Mouse (Mus musculus): Measurements from ENCODE around the gene Tkt. TPM values are rescaled to one million over a fixed set of nuclear protein-coding genes. Genes with fewer than 3 reads are reported as not detected.
A peak's percentile ranks its signal among the peaks of the same experiment; 100 is the strongest.

Gene Tkt
- polyA plus RNA-seq, 1 experiment from 2014 or later, result 228 TPM

GRCm38 (mm10) chr14:30590918-30591317, 42.8 kb downstream of the Tkt start:
- Histone ChIP-seq H3K36me3 (peaks cover 11% of the 10 kb centered on the region), H3K4me2 (replicated peaks) (no peak overlapping the region), H3K27me3 (no peaks in the 10 kb centered on the region), H3K27ac (no peak overlapping the region), H3K4me3 (no peak overlapping the region), H3K4me1 (peaks cover 45% of the 10 kb centered on the region), H3K9ac (no peak overlapping the region), H3K9me3 (no peaks in the 10 kb centered on the region)
- 63% methylated on average over 7 of the region's 7 CpGs for WGBS
- no peak for ATAC-seq (ENCODE audit: low FRiP score, low read depth)

DNA sequence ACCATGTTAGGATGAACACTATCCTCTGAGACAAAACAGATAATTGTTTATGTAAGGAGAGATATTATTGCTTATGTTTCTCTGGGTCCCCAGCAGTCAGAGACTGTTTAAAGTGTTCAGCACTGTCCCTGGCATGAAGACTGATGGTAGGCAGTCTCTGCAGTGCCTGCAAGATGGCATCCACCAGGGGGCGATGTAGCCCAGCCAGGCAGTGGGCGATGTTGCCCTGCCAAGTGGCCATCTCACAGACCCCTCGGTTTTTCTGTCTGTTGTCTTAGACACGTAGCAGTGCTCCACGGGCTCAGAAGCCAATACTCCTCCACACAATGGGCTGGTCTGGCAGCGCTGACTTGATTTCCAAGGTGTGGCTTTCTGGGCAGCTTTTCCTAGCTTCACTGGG, 43.3 kb downstream of the Tkt start:
- H3K27me3 ChIP-seq, result no peaks in the 10 kb centered on the region
- 12% methylated on average over 6 of the region's 6 CpGs for WGBS
- no peak overlapping the region for H3K4me3 ChIP-seq
- peaks cover 16% of the 10 kb centered on the region for H3K36me3 ChIP-seq
- no peak overlapping the region; the same call in 1 of the 2 replicates for H3K9ac ChIP-seq
- no peak for ATAC-seq (ENCODE audit: low FRiP score, low read depth)
- H3K27ac ChIP-seq, result no peak overlapping the region
- H3K9me3 ChIP-seq, result no peaks in the 10 kb centered on the region
- no peak overlapping the region for H3K4me2 ChIP-seq (replicated peaks)
- peaks cover 43% of the 10 kb centered on the region for H3K4me1 ChIP-seq

DNA sequence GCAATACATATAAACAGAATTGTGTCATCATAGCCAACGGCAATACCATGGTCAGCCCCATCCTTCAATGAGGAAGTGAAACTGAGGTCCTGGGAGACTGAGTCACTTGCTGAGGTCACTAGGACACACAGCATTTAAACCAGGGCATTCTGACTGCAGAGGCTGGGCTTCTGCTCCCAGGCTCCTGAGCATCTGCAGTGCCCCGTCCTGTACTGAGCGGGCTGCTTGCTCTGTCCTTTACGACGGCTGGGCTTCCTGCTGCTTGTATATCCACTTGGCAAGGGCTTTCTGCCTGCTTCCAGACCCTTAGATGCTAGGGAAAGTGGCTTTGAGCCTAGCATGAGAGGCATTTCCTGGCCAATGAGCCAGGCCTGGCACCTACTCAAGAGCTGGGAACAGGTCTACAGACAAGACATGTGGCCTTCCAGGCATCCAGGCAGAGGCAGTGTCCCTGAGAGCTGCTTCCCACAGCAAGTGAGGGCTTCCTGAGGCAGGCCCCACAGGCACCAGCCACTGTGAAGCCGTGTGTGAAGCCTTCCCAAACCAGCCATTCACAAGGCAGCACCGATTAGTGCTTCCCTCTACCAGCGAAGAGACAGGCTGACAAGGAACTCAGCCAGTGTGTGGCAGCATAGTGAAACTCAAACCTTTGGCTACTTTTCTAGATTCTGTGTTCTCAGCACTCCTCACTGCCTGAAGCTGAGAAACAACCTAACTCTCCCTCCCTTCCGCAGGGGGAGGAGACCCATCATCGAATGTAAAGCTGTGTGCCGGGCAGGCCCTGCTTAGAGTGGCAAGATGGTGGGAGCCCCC, 45.3 kb downstream of the Tkt start:
- ATAC-seq (ENCODE audit: low FRiP score, low read depth), result peak; percentile 68
- H3K4me2 ChIP-seq (replicated peaks), result peak overlapping the region; percentile 1; the same call in 1 of the 2 replicates
- peaks cover 31% of the 10 kb centered on the region for H3K4me1 ChIP-seq
- H3K4me3 ChIP-seq, result no peak overlapping the region
- 37% methylated on average over 11 of the region's 11 CpGs for WGBS
- peaks cover 36% of the 10 kb centered on the region for H3K36me3 ChIP-seq
- no peaks in the 10 kb centered on the region for H3K9me3 ChIP-seq
- peak overlapping the region; percentile 85 for H3K27ac ChIP-seq
- H3K9ac ChIP-seq, result 0 out of 2 replicates have a peak overlapping the region, but pooled peaks have one; percentile 25
- H3K27me3 ChIP-seq, result no peaks in the 10 kb centered on the region

DNA sequence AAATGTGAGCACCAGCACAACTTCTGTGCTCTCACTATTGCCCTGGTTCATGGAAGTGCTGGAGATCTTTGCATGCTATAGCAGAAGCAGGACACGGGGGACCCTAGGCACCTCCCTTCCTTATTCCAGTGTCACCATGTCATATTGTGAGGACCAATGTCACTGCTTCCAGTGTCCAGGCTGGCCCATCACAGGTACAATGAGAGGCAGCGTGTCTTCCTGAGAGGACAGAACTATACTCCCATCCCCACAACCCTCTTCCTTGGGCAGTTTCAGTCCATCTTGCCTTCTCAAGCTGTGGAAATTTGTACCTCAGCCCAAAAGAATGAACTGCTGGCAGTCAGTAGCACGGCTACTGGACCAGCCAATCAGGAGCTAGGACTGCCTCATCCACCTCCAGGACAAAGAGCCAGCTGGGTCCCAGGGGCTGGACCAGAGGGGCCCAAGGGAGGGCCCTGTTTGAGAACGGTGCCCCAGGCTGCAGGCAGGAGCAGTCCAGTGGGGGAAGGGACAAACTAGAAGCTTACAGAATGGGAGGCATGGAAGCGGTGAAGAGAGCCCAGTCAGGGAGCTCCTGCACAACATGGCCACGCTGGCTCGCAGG, 46.0 kb downstream of the Tkt start:
- Histone ChIP-seq H3K4me1 (peaks cover 31% of the 10 kb centered on the region), H3K4me2 (replicated peaks) (peak overlapping the region; percentile 2; the same call in 1 of the 2 replicates), H3K4me3 (no peak overlapping the region), H3K27ac (peak overlapping the region; percentile 85), H3K9ac (peak overlapping the region; percentile 26; the same call in 1 of the 2 replicates), H3K9me3 (no peaks in the 10 kb centered on the region), H3K36me3 (peaks cover 43% of the 10 kb centered on the region), H3K27me3 (no peaks in the 10 kb centered on the region)
- 54% methylated on average over 7 of the region's 7 CpGs for WGBS
- peak; percentile 63 for ATAC-seq (ENCODE audit: low FRiP score, low read depth)

- 88% methylated on average over 8 of the region's 8 CpGs for WGBS
Measured at GRCm38 (mm10) chr14:30595576-30596313, 47.6 kb downstream of the Tkt start.

DNA sequence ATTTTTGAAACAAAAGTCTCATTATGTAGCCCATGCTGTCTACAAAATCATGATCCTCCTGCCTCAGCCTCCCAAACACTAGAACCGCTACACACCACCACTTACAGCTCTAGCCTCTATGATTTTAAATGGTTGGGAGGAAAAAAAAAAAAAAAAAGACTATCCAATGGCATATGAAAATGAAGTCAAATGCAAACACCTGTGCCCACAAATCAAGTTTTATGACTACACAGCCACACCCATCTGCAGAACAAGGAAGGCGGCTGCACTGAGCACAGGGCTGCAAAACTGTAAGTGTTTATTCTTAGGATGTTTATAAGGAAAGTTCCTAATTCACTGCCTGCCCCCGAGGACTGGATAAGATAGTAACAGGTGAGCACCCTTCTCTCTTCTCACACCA, 48.2 kb downstream of the Tkt start:
- no peaks in the 10 kb centered on the region for H3K9me3 ChIP-seq
- no peak overlapping the region for H3K27ac ChIP-seq
- H3K27me3 ChIP-seq, result no peaks in the 10 kb centered on the region
- ATAC-seq (ENCODE audit: low FRiP score, low read depth), result no peak
- no peak overlapping the region for H3K9ac ChIP-seq
- WGBS, result 77% methylated on average over 3 of the region's 3 CpGs
- peaks cover 28% of the 10 kb centered on the region for H3K4me1 ChIP-seq
- H3K4me3 ChIP-seq, result no peak overlapping the region
- peaks cover 65% of the 10 kb centered on the region for H3K36me3 ChIP-seq
- H3K4me2 ChIP-seq (replicated peaks), result no peak overlapping the region

More at GRCm38 (mm10) chr14:30595576-30596313, 47.6 kb downstream of the Tkt start:
- no peak for ATAC-seq (ENCODE audit: low FRiP score, low read depth)
- Histone ChIP-seq H3K9me3 (no peaks in the 10 kb centered on the region), H3K4me2 (replicated peaks) (no peak overlapping the region), H3K36me3 (peaks cover 58% of the 10 kb centered on the region), H3K4me1 (peaks cover 31% of the 10 kb centered on the region), H3K9ac (no peak overlapping the region), H3K27ac (no peak overlapping the region), H3K4me3 (no peak overlapping the region), H3K27me3 (no peaks in the 10 kb centered on the region)

DNA sequence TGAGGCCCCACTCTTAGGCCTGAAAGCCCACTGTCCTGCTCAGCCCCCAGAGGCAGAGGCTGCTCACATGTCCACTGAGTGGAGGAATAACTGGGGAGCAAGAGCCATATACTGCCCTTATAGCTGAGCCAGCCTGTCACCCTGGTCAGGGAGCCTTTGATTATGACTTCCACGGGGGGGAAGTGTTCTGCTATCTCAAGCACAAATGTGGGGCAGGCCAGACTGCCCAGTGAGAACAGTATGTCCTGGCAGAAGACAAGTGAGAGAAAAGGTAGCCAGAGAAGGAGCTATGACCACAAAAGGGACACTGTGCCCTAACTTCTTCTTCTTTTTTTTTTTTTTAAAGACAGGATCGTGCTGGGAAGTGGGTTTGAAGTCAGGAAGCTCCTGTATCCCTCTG, 49.0 kb downstream of the Tkt start:
- no peaks in the 10 kb centered on the region for H3K27me3 ChIP-seq
- no peak overlapping the region for H3K27ac ChIP-seq
- ATAC-seq (ENCODE audit: low FRiP score, low read depth), result no peak
- no peaks in the 10 kb centered on the region for H3K9me3 ChIP-seq
- WGBS, result 72% methylated on average over 2 of the region's 2 CpGs
- no peak overlapping the region for H3K4me3 ChIP-seq
- H3K4me1 ChIP-seq, result peaks cover 26% of the 10 kb centered on the region
- H3K36me3 ChIP-seq, result peaks cover 72% of the 10 kb centered on the region
- H3K4me2 ChIP-seq (replicated peaks), result no peak overlapping the region
- H3K9ac ChIP-seq, result no peak overlapping the region

GRCm38 (mm10) chr14:30606817-30607216, 58.7 kb downstream of the Tkt start:
- H3K27ac ChIP-seq, result no peak overlapping the region
- no peak overlapping the region for H3K9ac ChIP-seq

GRCm38 (mm10) chr14:30607696-30608095, 59.5 kb downstream of the Tkt start:
- Histone ChIP-seq H3K9ac (no peak overlapping the region), H3K4me2 (replicated peaks) (no peak overlapping the region), H3K27ac (no peak overlapping the region), H3K4me3 (no peak overlapping the region), H3K4me1 (0 out of 2 replicates have a peak, but pooled peaks cover 3% of the 10 kb centered on the region), H3K27me3 (no peaks in the 10 kb centered on the region), H3K36me3 (peaks cover 55% of the 10 kb centered on the region), H3K9me3 (no peaks in the 10 kb centered on the region)
- WGBS, result 75% methylated on average over 3 of the region's 4 CpGs
- peak; percentile 38; the same call in 1 of the 2 replicates for ATAC-seq (ENCODE audit: low FRiP score, low read depth)

More at GRCm38 (mm10) chr14:30606817-30607216, 58.7 kb downstream of the Tkt start:
- no peak overlapping the region for H3K4me3 ChIP-seq
- WGBS, result 86% methylated on average over 5 of the region's 5 CpGs
- H3K36me3 ChIP-seq, result peaks cover 64% of the 10 kb centered on the region
- no peaks in the 10 kb centered on the region for H3K9me3 ChIP-seq
- H3K4me2 ChIP-seq (replicated peaks), result no peak overlapping the region
- H3K27me3 ChIP-seq, result no peaks in the 10 kb centered on the region
- no peak for ATAC-seq (ENCODE audit: low FRiP score, low read depth)
- no peaks in the 10 kb centered on the region for H3K4me1 ChIP-seq

DNA sequence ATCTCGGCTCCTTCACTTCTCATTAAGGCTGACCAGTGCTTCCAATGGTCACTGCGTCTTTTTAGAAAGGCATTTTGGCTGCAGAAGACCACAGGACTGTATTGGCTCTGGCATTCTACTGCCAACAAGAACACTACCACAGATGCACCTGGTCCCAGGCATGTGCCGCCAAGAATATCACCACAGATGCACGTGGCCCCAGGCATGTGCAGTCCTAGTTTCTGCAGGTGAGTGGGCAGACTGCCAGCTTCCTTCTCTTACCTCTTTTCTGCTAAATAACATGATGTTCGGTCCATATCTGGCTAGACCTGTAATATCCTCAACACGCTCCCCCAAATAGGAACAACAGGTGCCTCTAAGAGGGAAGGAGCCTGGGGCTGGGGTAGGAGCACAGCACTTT, 60.0 kb downstream of the Tkt start:
- H3K27me3 ChIP-seq, result no peaks in the 10 kb centered on the region
- H3K4me3 ChIP-seq, result no peak overlapping the region
- no peak overlapping the region for H3K4me2 ChIP-seq (replicated peaks)
- peaks cover 53% of the 10 kb centered on the region for H3K36me3 ChIP-seq
- no peaks in the 10 kb centered on the region for H3K9me3 ChIP-seq
- no peak overlapping the region for H3K27ac ChIP-seq
- H3K9ac ChIP-seq, result no peak overlapping the region
- 0 out of 2 replicates have a peak, but pooled peaks cover 5% of the 10 kb centered on the region for H3K4me1 ChIP-seq
- WGBS, result 87% methylated on average over 6 of the region's 6 CpGs
- ATAC-seq (ENCODE audit: low FRiP score, low read depth), result no peak

GRCm38 (mm10) chr14:30609499-30609898, 61.3 kb downstream of the Tkt start:
- ATAC-seq (ENCODE audit: low FRiP score, low read depth), result no peak
- Histone ChIP-seq H3K9ac (no peak overlapping the region), H3K4me3 (no peak overlapping the region), H3K4me1 (0 out of 2 replicates have a peak, but pooled peaks cover 5% of the 10 kb centered on the region), H3K9me3 (no peaks in the 10 kb centered on the region), H3K27ac (no peak overlapping the region), H3K36me3 (peaks cover 45% of the 10 kb centered on the region), H3K27me3 (no peaks in the 10 kb centered on the region), H3K4me2 (replicated peaks) (no peak overlapping the region)
- WGBS, result 95% methylated on average over 3 of the region's 3 CpGs

DNA sequence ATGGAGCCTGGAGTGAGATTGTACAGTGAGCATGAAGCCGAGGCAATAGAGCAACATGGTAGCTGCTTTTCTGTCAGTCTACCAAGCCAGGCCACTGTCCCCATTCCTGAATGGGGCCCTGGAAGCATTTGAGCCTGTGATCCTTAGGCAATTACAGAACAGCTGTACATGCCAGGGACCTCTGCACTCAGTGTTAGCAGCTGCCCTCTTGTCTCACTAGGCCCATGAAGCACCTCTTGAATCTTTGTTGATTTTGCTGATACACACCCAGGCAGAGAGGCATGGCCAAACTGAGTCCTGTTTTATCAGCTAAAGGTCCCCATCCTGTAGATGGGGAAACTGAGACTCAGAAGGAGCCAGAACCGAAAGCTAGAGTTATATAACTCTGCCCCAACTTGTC, 62.1 kb downstream of the Tkt start:
- 0 out of 2 replicates have a peak, but pooled peaks cover 12% of the 10 kb centered on the region for H3K4me1 ChIP-seq
- H3K36me3 ChIP-seq, result peaks cover 41% of the 10 kb centered on the region
- 79% methylated on average over 2 of the region's 2 CpGs for WGBS
- H3K9ac ChIP-seq, result no peak overlapping the region
- H3K4me2 ChIP-seq (replicated peaks), result no peak overlapping the region
- no peaks in the 10 kb centered on the region for H3K27me3 ChIP-seq
- no peak overlapping the region for H3K27ac ChIP-seq
- H3K4me3 ChIP-seq, result no peak overlapping the region
- H3K9me3 ChIP-seq, result no peaks in the 10 kb centered on the region
- ATAC-seq (ENCODE audit: low FRiP score, low read depth), result no peak

All from limb, embryonic 13.5 days (tissue).